Mouse (Mus musculus) midbrain, embryonic 14.5 days (tissue): ENCODE data around the gene Acoxl. TPM values are rescaled to one million over a fixed set of nuclear protein-coding genes. Genes with fewer than 3 reads are reported as not detected.

Experiments used
- ATAC-seq: fragments of 200-750 bp; cut with Nextera tagmentation; 2 replicates; pipeline ENCODE4 v1.8.0; 2017; ENCODE audit warnings: moderate number of reproducible peaks, moderate library complexity; ENCODE audit not compliant: low FRiP score, low TSS enrichment
- DNase-seq: peaks from one replicate; pipeline ENCODE4 v3.0.0-alpha.2; 2015
- H3K27ac ChIP-seq: fragments of 300-500 bp; sonication (generic); replicated peaks from 2 replicates; pipeline ENCODE4 v1.5.1; 2014; ENCODE audit warnings: mild to moderate bottlenecking, low read depth, low read length, moderate library complexity
- H3K27me3 ChIP-seq: fragments of 300-500 bp; sonication (generic); 2 replicates; pipeline ENCODE4 v1.6.1; 2014; ENCODE audit warnings: low read length, control low read depth, mixed read lengths; ENCODE audit not compliant: control insufficient read depth, insufficient read depth
- H3K36me3 ChIP-seq: fragments of 300-500 bp; sonication (generic); 2 replicates; pipeline ENCODE4 v1.6.1; 2014; ENCODE audit warnings: low read length, control low read depth; ENCODE audit not compliant: control insufficient read depth, insufficient read depth
- H3K4me1 ChIP-seq: fragments of 300-500 bp; sonication (generic); 2 replicates; pipeline ENCODE4 v1.6.1; 2014; ENCODE audit warnings: mild to moderate bottlenecking, antibody characterized with exemption, low read length, control low read depth; ENCODE audit not compliant: control insufficient read depth, insufficient read depth
- H3K4me2 ChIP-seq: fragments of 300-500 bp; sonication (generic); 2 replicates; pipeline ENCODE4 v1.6.1; 2014; ENCODE audit warnings: mild to moderate bottlenecking, low read length, moderate library complexity
- H3K4me3 ChIP-seq: fragments of 300-500 bp; sonication (generic); replicated peaks from 2 replicates; pipeline ENCODE4 v1.5.1; 2014; ENCODE audit warnings: low read depth, low read length
- H3K9ac ChIP-seq: fragments of 300-500 bp; sonication (generic); replicated peaks from 2 replicates; pipeline ENCODE4 v1.6.1; 2014; ENCODE audit warnings: mild to moderate bottlenecking, low read length, moderate library complexity
- H3K9me3 ChIP-seq: fragments of 300-500 bp; sonication (generic); 2 replicates; pipeline ENCODE4 v1.6.1; 2016; ENCODE audit warnings: low read length, control low read depth, mixed read lengths; ENCODE audit not compliant: control insufficient read depth
- WGBS: fragments of 180-500 bp; shearing (Covaris S2); extraction: QIAGEN DNeasy Blood & Tissue Kit; methylation state at CpG from one replicate; pipeline ENCODE4 v1.1.7; 2014; 5-methylcytosine and 5-hydroxymethylcytosine counted together
- polyA plus RNA-seq: library from polyadenylated mRNA; unstranded; fragments of >200 nt; fragmentation: Nextera tagmentation; extraction: Ambion mirVana; gene quantifications from 2 replicates; pipeline ENCODE4 v1.2.1, GENCODE M21; 2014

Acoxl gene
- polyA plus RNA-seq, 1 experiment from 2014 or later, result 0.24 TPM

GRCm38 (mm10) chr2:128078859-128079258 is 240.2 kb downstream of the Acoxl start:
- Histone ChIP-seq H3K27me3 (no peaks in the 10 kb centered on the region), H3K4me1 (peaks cover 9% of the 10 kb centered on the region), H3K9me3 (no peaks in the 10 kb centered on the region), H3K9ac (no peak overlapping the region), H3K4me3 (no peak overlapping the region), H3K27ac (peak overlapping the region; percentile 45), H3K4me2 (no peak overlapping the region), H3K36me3 (no peaks in the 10 kb centered on the region)
- ATAC-seq, result no peak
- peak; percentile 71 for DNase-seq
- 40% methylated on average over 5 of the region's 5 CpGs for WGBS

GRCm38 (mm10) chr2:128079316-128079715 is 240.6 kb downstream of the Acoxl start:
- Histone ChIP-seq H3K36me3 (no peaks in the 10 kb centered on the region), H3K9me3 (no peaks in the 10 kb centered on the region), H3K4me2 (0 out of 2 replicates have a peak overlapping the region, but pooled peaks have one; percentile 13), H3K27me3 (no peaks in the 10 kb centered on the region), H3K4me1 (peaks cover 9% of the 10 kb centered on the region), H3K9ac (no peak overlapping the region), H3K27ac (peak overlapping the region; percentile 45), H3K4me3 (no peak overlapping the region)
- peak; percentile 62 for DNase-seq
- ATAC-seq, result no peak
- WGBS, result 41% methylated on average over 6 of the region's 6 CpGs

- no peaks in the 10 kb centered on the region for H3K27me3 ChIP-seq
- DNase-seq, result no peak
- H3K27ac ChIP-seq, result no peak overlapping the region
- H3K4me3 ChIP-seq, result no peak overlapping the region
- H3K9ac ChIP-seq, result no peak overlapping the region
- H3K4me1 ChIP-seq, result peaks cover 6% of the 10 kb centered on the region
- WGBS, result 54% methylated on average over 3 of the region's 3 CpGs
- H3K9me3 ChIP-seq, result no peaks in the 10 kb centered on the region
- no peaks in the 10 kb centered on the region for H3K36me3 ChIP-seq
- H3K4me2 ChIP-seq, result no peak overlapping the region
- ATAC-seq, result no peak
Measured at GRCm38 (mm10) chr2:128083844-128084243, 245.2 kb downstream of the Acoxl start.

- Histone ChIP-seq H3K9me3 (no peaks in the 10 kb centered on the region; the same call in 1 of the 2 replicates), H3K9ac (no peak overlapping the region), H3K36me3 (no peaks in the 10 kb centered on the region), H3K27ac (no peak overlapping the region), H3K4me3 (no peak overlapping the region), H3K4me2 (no peak overlapping the region), H3K4me1 (no peaks in the 10 kb centered on the region), H3K27me3 (no peaks in the 10 kb centered on the region)
- 89% methylated on average over 5 of the region's 5 CpGs for WGBS
- DNase-seq (no peak), ATAC-seq (no peak)
Measured at GRCm38 (mm10) chr2:128084607-128085006, 245.9 kb downstream of the Acoxl start.

- no peaks in the 10 kb centered on the region for H3K27me3 ChIP-seq
- no peak overlapping the region for H3K27ac ChIP-seq
- H3K36me3 ChIP-seq, result no peaks in the 10 kb centered on the region
- no peak overlapping the region for H3K9ac ChIP-seq
- 100% methylated on average over 1 of the region's 1 CpGs for WGBS
- no peak for ATAC-seq
- H3K4me1 ChIP-seq, result no peaks in the 10 kb centered on the region
- DNase-seq, result no peak
- H3K4me3 ChIP-seq, result no peak overlapping the region
- H3K4me2 ChIP-seq, result no peak overlapping the region
- H3K9me3 ChIP-seq, result no peaks in the 10 kb centered on the region; the same call in 1 of the 2 replicates
Measured at GRCm38 (mm10) chr2:128085481-128085880, 246.8 kb downstream of the Acoxl start.

GRCm38 (mm10) chr2:128086301-128086886 is 247.7 kb downstream of the Acoxl start:
- H3K9me3 ChIP-seq, result no peaks in the 10 kb centered on the region; the same call in 1 of the 2 replicates
- WGBS, result 77% methylated on average over 14 of the region's 14 CpGs
- H3K27me3 ChIP-seq, result no peaks in the 10 kb centered on the region
- H3K4me2 ChIP-seq, result no peak overlapping the region
- H3K9ac ChIP-seq, result no peak overlapping the region
- DNase-seq (no peak), ATAC-seq (no peak)
- no peaks in the 10 kb centered on the region for H3K4me1 ChIP-seq
- no peaks in the 10 kb centered on the region for H3K36me3 ChIP-seq
- no peak overlapping the region for H3K27ac ChIP-seq
- H3K4me3 ChIP-seq, result no peak overlapping the region

GRCm38 (mm10) chr2:128086996-128087526 is 248.4 kb downstream of the Acoxl start:
- Histone ChIP-seq H3K27me3 (no peaks in the 10 kb centered on the region), H3K27ac (no peak overlapping the region), H3K9ac (no peak overlapping the region), H3K4me3 (no peak overlapping the region), H3K4me1 (0 out of 2 replicates have a peak, but pooled peaks cover 2% of the 10 kb centered on the region), H3K4me2 (no peak overlapping the region), H3K9me3 (no peaks in the 10 kb centered on the region; the same call in 1 of the 2 replicates), H3K36me3 (no peaks in the 10 kb centered on the region)
- 88% methylated on average over 7 of the region's 7 CpGs for WGBS
- no peak for DNase-seq
- ATAC-seq, result no peak

GRCm38 (mm10) chr2:128087798-128088545 is 249.3 kb downstream of the Acoxl start:
- ATAC-seq, result no peak
- H3K9me3 ChIP-seq, result no peaks in the 10 kb centered on the region; the same call in 1 of the 2 replicates

More at GRCm38 (mm10) chr2:128087798-128088545, 249.3 kb downstream of the Acoxl start:
- H3K27me3 ChIP-seq, result no peaks in the 10 kb centered on the region
- DNase-seq, result no peak
- H3K27ac ChIP-seq, result no peak overlapping the region
- 93% methylated on average over 8 of the region's 8 CpGs for WGBS
- H3K4me1 ChIP-seq, result 0 out of 2 replicates have a peak, but pooled peaks cover 6% of the 10 kb centered on the region
- no peaks in the 10 kb centered on the region for H3K36me3 ChIP-seq
- H3K4me3 ChIP-seq, result no peak overlapping the region
- H3K9ac ChIP-seq, result no peak overlapping the region
- H3K4me2 ChIP-seq, result no peak overlapping the region
